Mouse (Mus musculus) intestine, embryonic 16.5 days (tissue): ENCODE results near the gene Ankrd12. TPM values are rescaled to one million over a fixed set of nuclear protein-coding genes. Genes with fewer than 3 reads are reported as not detected.
A peak's percentile ranks its signal among the peaks of the same experiment; 100 is the strongest.
"Not testable (repeated sequence)": the region's sequence is repeated elsewhere in the genome, so short reads cannot be mapped to it uniquely, and the experiment has no call there.

Source experiments
- ATAC-seq: fragments of 200-750 bp; cut with Nextera tagmentation; 2 replicates; pipeline ENCODE4 v1.8.0; 2017; ENCODE audit warnings: moderate TSS enrichment, moderate library complexity
- H3K27ac ChIP-seq: fragments of 300-500 bp; sonication (generic); 2 replicates; pipeline ENCODE4 v1.5.1; 2014; ENCODE audit warnings: mild to moderate bottlenecking, low read length
- H3K27me3 ChIP-seq: fragments of 300-500 bp; sonication (generic); replicated peaks from 2 replicates; pipeline ENCODE4 v1.6.1; 2014; ENCODE audit warnings: low read length, control low read depth, mixed read lengths; ENCODE audit not compliant: control insufficient read depth, insufficient read depth
- H3K36me3 ChIP-seq: fragments of 300-500 bp; sonication (generic); 2 replicates; pipeline ENCODE4 v1.6.1; 2014; ENCODE audit warnings: low read length, control low read depth; ENCODE audit not compliant: control insufficient read depth, insufficient read depth
- H3K4me1 ChIP-seq: fragments of 300-500 bp; sonication (generic); 2 replicates; pipeline ENCODE4 v1.6.1; 2014; ENCODE audit warnings: low read length, control low read depth, mixed read lengths; ENCODE audit not compliant: control insufficient read depth, insufficient read depth
- H3K4me2 ChIP-seq: fragments of 300-500 bp; sonication (generic); 2 replicates; pipeline ENCODE4 v1.6.1; 2014; ENCODE audit warnings: low read depth, low read length, control low read depth
- H3K4me3 ChIP-seq: fragments of 300-500 bp; sonication (generic); 2 replicates; pipeline ENCODE4 v1.5.1; 2014; ENCODE audit warnings: mild to moderate bottlenecking, low read length
- H3K9ac ChIP-seq: fragments of 300-500 bp; sonication (generic); 2 replicates; pipeline ENCODE4 v1.6.1; 2014; ENCODE audit warnings: low read depth, low read length
- H3K9me3 ChIP-seq: fragments of 300-500 bp; sonication (generic); 2 replicates; pipeline ENCODE4 v1.6.1; 2016; ENCODE audit warnings: low read length, control low read depth; ENCODE audit not compliant: control insufficient read depth
- WGBS: fragments of 180-500 bp; shearing (Covaris S2); extraction: QIAGEN DNeasy Blood & Tissue Kit; methylation state at CpG from one replicate; pipeline ENCODE4 v1.1.7; 2014; 5-methylcytosine and 5-hydroxymethylcytosine counted together
- polyA plus RNA-seq: library from polyadenylated mRNA; unstranded; fragments of >200 nt; fragmentation: Nextera tagmentation; extraction: Ambion mirVana; gene quantifications from 2 replicates; pipeline ENCODE4 v1.2.1, GENCODE M21; 2015

Ankrd12 gene
- polyA plus RNA-seq, 1 experiment from 2014 or later, result 24.4 TPM

- H3K36me3 ChIP-seq, result no peaks in the 10 kb centered on the region; the same call in 1 of the 2 replicates
- no peak overlapping the region for H3K4me2 ChIP-seq
- H3K27ac ChIP-seq, result no peak overlapping the region
- no peak overlapping the region for H3K4me3 ChIP-seq
- WGBS, result 88% methylated on average over 5 of the region's 5 CpGs
- no peak for ATAC-seq
- no peaks in the 10 kb centered on the region for H3K27me3 ChIP-seq
- no peaks in the 10 kb centered on the region for H3K9me3 ChIP-seq
- H3K4me1 ChIP-seq, result no peaks in the 10 kb centered on the region
- no peak overlapping the region for H3K9ac ChIP-seq
These were observed 44.9 kb downstream of the Ankrd12 start for GRCm38 (mm10) chr17:66031991-66032390.

- Histone ChIP-seq H3K27ac (no peak overlapping the region), H3K4me3 (no peak overlapping the region), H3K4me1 (no peaks in the 10 kb centered on the region), H3K36me3 (no peaks in the 10 kb centered on the region), H3K9ac (no peak overlapping the region), H3K27me3 (no peaks in the 10 kb centered on the region), H3K4me2 (no peak overlapping the region), H3K9me3 (no peaks in the 10 kb centered on the region)
- no peak for ATAC-seq
- WGBS, result 94% methylated on average over 7 of the region's 7 CpGs
These were observed 52.7 kb downstream of the Ankrd12 start for GRCm38 (mm10) chr17:66024211-66024610.

- ATAC-seq, result no peak
- no peak overlapping the region for H3K4me2 ChIP-seq
- H3K4me3 ChIP-seq, result no peak overlapping the region
- H3K27me3 ChIP-seq, result no peaks in the 10 kb centered on the region
- no peaks in the 10 kb centered on the region for H3K36me3 ChIP-seq
- no peaks in the 10 kb centered on the region for H3K4me1 ChIP-seq
- H3K27ac ChIP-seq, result no peak overlapping the region
- WGBS, result 91% methylated on average over 2 of the region's 2 CpGs
- H3K9me3 ChIP-seq, result no peaks in the 10 kb centered on the region
- H3K9ac ChIP-seq, result no peak overlapping the region
These were observed 65.1 kb downstream of the Ankrd12 start for GRCm38 (mm10) chr17:66011790-66012189.

GRCm38 (mm10) chr17:66007892-66008291 is 69.0 kb downstream of the Ankrd12 start:
- Histone ChIP-seq H3K4me1 (no peaks in the 10 kb centered on the region), H3K36me3 (no peaks in the 10 kb centered on the region), H3K27ac (no peak overlapping the region), H3K4me2 (no peak overlapping the region), H3K27me3 (no peaks in the 10 kb centered on the region), H3K4me3 (no peak overlapping the region), H3K9ac (no peak overlapping the region), H3K9me3 (no peaks in the 10 kb centered on the region)
- peak; percentile 79 for ATAC-seq
- WGBS, result 67% methylated on average over 5 of the region's 5 CpGs

GRCm38 (mm10) chr17:66007473-66007872 is 69.4 kb downstream of the Ankrd12 start:
- no peaks in the 10 kb centered on the region for H3K4me1 ChIP-seq
- peak; percentile 87 for ATAC-seq
- WGBS, result 81% methylated on average over 2 of the region's 2 CpGs
- no peaks in the 10 kb centered on the region for H3K27me3 ChIP-seq
- no peak overlapping the region for H3K4me2 ChIP-seq
- no peak overlapping the region for H3K4me3 ChIP-seq
- H3K27ac ChIP-seq, result no peak overlapping the region
- H3K9ac ChIP-seq, result no peak overlapping the region
- no peaks in the 10 kb centered on the region for H3K36me3 ChIP-seq
- no peaks in the 10 kb centered on the region for H3K9me3 ChIP-seq

- no peak overlapping the region for H3K27ac ChIP-seq
- H3K4me3 ChIP-seq, result no peak overlapping the region
- H3K9ac ChIP-seq, result no peak overlapping the region
- no peaks in the 10 kb centered on the region for H3K4me1 ChIP-seq
- H3K4me2 ChIP-seq, result no peak overlapping the region
- H3K27me3 ChIP-seq, result no peaks in the 10 kb centered on the region
- H3K9me3 ChIP-seq, result no peaks in the 10 kb centered on the region
- 83% methylated on average over 3 of the region's 3 CpGs for WGBS
- ATAC-seq, result no peak
- no peaks in the 10 kb centered on the region for H3K36me3 ChIP-seq
These were observed 88.6 kb downstream of the Ankrd12 start for GRCm38 (mm10) chr17:65988151-65988820.

- H3K36me3 ChIP-seq, H3K27ac ChIP-seq, H3K9ac ChIP-seq, ATAC-seq, H3K27me3 ChIP-seq, H3K9me3 ChIP-seq, H3K4me3 ChIP-seq, H3K4me1 ChIP-seq, H3K4me2 ChIP-seq: not testable (repeated sequence)
These were observed 100.2 kb downstream of the Ankrd12 start for GRCm38 (mm10) chr17:65976720-65977119.

- H3K9ac ChIP-seq, result no peak overlapping the region
- no peaks in the 10 kb centered on the region for H3K36me3 ChIP-seq
- no peak overlapping the region for H3K27ac ChIP-seq
- H3K9me3 ChIP-seq, result no peaks in the 10 kb centered on the region
- no peaks in the 10 kb centered on the region for H3K27me3 ChIP-seq
- H3K4me3 ChIP-seq, result no peak overlapping the region
- WGBS, result 72% methylated on average over 11 of the region's 11 CpGs
- H3K4me2 ChIP-seq, result no peak overlapping the region
- no peak for ATAC-seq
- H3K4me1 ChIP-seq, result no peaks in the 10 kb centered on the region
These were observed 109.1 kb downstream of the Ankrd12 start for GRCm38 (mm10) chr17:65967751-65968150.

GRCm38 (mm10) chr17:65962263-65962662 is 114.6 kb downstream of the Ankrd12 start:
- Histone ChIP-seq H3K4me3 (no peak overlapping the region), H3K9ac (no peak overlapping the region), H3K4me1 (no peaks in the 10 kb centered on the region), H3K4me2 (no peak overlapping the region), H3K36me3 (no peaks in the 10 kb centered on the region), H3K27ac (no peak overlapping the region), H3K27me3 (no peaks in the 10 kb centered on the region), H3K9me3 (no peaks in the 10 kb centered on the region; the same call in 1 of the 2 replicates)
- no peak for ATAC-seq
- 93% methylated on average over 2 of the region's 2 CpGs for WGBS

- Histone ChIP-seq H3K27me3 (no peaks in the 10 kb centered on the region), H3K27ac (no peak overlapping the region), H3K4me3 (no peak overlapping the region), H3K9ac (no peak overlapping the region), H3K4me1 (no peaks in the 10 kb centered on the region), H3K9me3 (no peaks in the 10 kb centered on the region; the same call in 1 of the 2 replicates), H3K36me3 (no peaks in the 10 kb centered on the region), H3K4me2 (no peak overlapping the region)
- WGBS, result 89% methylated on average over 2 of the region's 2 CpGs
- peak; percentile 24; the same call in 1 of the 2 replicates for ATAC-seq
These were observed 115.2 kb downstream of the Ankrd12 start for GRCm38 (mm10) chr17:65961606-65962136.
